Mouse (Mus musculus): ENCODE results near the gene Fam171a2.
"Not testable (repeated sequence)": the region's sequence is repeated elsewhere in the genome, so short reads cannot be mapped to it uniquely, and the experiment has no call there.

Fam171a2 gene

DNA sequence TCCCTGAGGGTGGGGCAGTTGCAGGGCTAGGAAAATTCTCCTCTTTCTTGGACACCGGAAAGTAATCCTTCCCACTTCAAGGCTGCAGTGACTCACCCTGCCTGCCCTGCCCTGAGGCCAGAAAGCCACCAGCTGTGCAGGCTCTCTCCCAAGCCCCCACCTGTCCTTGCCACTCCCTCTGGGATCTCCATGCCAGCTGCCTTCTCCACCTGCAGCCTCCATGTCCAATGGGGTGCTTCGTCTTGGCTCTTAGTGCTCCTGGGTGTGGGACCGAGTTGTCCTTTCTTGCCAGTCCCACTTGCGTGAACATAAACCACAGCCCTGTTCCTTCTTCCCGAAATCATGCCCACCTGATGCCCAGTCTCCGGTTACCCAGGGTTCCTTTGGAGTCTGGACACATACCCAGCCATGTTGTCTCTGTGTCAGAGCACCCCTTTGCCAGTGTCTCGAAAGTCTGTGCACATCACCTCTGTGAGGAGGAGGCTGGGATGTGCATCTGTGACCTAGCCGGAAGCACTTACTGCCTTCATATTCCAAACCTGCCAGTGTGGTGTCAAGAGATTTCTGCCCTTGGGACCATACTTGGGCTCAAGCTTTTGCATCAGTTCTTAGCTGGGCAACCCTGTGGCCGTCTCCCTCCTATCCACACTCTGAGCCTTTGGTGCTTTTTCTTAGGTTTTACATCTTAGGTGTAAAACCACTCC is 52.9 kb downstream of the Fam171a2 start:
- DNase-seq (ENCODE audit: low read depth, low spot score), result no peak

DNA sequence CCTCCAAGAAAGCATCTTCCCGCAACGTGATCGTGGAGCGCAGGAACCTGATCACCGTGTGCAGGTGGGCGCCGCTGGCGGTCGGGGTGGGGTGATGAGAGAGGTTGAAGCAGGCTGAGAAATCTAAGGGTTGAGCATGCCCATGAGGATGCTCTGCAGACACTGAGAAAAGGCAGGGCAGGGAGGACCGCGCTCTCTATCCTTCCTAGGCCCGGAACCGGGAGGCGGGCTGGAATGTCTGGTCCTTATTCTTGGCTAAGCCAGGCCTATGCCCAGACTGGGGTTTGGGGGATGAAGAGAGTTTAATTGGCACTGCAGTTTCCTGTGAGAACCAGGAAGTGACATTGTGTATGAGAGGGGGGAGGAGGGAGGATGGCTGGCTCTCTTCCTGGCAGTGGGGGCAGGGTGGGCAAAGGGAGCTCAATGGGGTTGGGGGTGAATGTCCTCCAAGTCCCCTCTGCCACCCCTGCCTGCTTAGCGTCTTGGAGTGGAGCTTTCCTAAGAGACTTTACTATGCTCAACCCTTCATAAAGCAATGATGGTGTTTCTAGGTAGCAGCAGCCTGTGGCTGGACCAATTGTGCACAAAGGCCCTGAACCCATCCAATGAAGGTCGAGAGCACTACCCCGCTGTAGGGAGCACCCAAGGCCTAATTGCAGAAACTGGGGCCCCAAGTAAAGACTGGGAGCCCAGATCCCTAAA is 53.6 kb downstream of the Fam171a2 start:
- no peak for DNase-seq (ENCODE audit: low read depth, low spot score)

DNA sequence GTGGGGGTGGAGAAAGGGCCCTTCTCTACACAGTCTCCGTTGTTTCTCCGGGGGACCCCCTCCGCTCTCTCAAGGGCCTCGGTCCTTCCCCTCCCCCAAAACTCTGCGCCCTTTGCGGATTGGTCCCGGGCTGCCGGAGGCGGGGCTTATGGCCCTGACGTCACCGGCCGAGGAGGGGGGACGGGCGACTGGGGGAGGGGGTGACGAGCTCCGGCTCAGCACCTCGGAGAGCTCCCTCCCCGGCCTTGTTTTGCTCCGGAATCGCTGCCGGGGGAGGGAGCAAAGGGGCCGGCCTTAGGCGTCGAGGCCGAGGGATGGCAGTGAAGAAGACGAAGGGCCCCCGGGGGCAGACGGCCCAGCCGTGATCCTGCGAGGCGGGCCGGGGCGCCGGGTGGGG is 54.2 kb downstream of the Fam171a2 start, which contains the start of gene Rundc3a:
Rundc3a (plus strand) TSS at position 166 of the 397 bp plus-strand sequence.
- DNase-seq (ENCODE audit: low read depth, low spot score), result peak; percentile 85

DNA sequence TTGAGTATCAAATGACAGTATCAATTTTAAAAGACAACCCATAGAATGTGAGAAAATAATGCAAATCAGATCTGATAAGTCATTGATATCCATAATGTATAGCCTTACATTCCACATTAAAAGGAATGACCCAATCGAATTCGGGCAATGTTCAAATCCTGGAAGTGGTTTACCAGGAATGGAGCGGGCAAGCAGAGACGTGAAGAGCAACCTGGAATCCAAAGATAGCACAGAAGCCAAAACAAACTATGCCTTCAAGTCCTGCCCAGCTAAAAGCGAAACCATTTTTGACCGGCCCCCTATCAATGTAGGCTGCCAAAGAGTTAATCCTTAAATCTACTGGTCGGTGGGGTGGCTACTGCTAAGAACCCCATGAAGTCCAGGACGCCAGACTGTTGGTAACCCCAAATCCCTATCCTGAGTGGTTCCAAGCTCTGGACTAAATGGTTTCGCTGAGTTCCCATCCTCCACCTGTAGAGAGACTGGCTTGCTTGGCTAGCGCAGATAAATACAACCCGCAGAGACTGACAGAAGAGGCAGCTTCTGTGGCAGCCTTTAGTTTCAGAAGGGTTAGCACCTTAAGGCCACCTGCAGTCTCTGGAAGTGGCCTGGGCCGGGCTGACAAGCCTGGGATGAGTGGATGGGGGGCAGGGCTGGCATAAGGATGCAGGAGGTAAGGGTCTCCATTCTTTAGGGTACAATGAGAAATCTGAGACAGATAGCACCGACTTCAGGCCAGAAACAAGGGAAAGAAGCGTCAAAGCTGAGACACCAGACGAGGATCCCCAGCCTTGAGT is 54.8 kb downstream of the Fam171a2 start:
- no peak for DNase-seq (ENCODE audit: low read depth, low spot score)

DNA sequence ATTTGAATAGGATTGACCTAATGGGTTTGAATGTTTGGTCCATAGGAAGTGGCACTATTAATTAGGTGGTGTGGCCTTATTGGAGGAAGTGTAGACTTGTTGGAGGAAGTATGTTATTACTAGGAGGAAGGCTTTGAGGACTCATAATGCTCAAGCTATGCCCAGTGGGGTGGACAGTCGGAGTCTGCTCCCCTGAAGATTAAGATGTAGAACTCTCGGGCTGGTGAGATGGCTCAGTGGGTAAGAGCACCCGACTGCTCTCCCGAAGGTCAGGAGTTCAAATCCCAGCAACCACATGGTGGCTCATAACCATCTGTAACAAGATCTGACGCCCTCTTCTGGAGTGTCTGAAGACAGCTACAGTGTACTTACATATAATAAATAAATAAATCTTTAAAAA is 58.0 kb downstream of the Fam171a2 start:
- not testable (repeated sequence) for DNase-seq (ENCODE audit: low read depth, low spot score)
